Mouse (Mus musculus) heart, embryonic 13.5 days (tissue): ENCODE measurements around the gene Oxtr. TPM values are rescaled to one million over a fixed set of nuclear protein-coding genes. Genes with fewer than 3 reads are reported as not detected.
A peak's percentile ranks its signal among the peaks of the same experiment; 100 is the strongest.

ENCODE experiments used
- ATAC-seq: fragments of 200-750 bp; cut with Nextera tagmentation; 2 replicates; pipeline ENCODE4 v1.8.0; 2017; ENCODE audit warnings: moderate TSS enrichment; ENCODE audit not compliant: insufficient number of reproducible peaks, low FRiP score, low TSS enrichment; ENCODE audit errors: extremely low read depth
- H3K27ac ChIP-seq: fragments of 300-500 bp; sonication (generic); replicated peaks from 2 replicates; pipeline ENCODE4 v1.5.1; 2015; ENCODE audit warnings: moderate library complexity, mild to moderate bottlenecking, inconsistent platforms
- H3K27me3 ChIP-seq: fragments of 300-500 bp; sonication (generic); replicated peaks from 2 replicates; pipeline ENCODE4 v1.6.1; 2015; ENCODE audit warnings: mild to moderate bottlenecking, inconsistent platforms
- H3K36me3 ChIP-seq: fragments of 300-500 bp; sonication (generic); 2 replicates; pipeline ENCODE4 v1.6.1; 2015; ENCODE audit warnings: mild to moderate bottlenecking, inconsistent platforms
- H3K4me1 ChIP-seq: fragments of 300-500 bp; sonication (generic); 2 replicates; pipeline ENCODE4 v1.6.1; 2015; ENCODE audit warnings: inconsistent platforms
- H3K4me2 ChIP-seq: fragments of 300-500 bp; sonication (generic); 2 replicates; pipeline ENCODE4 v1.6.1; 2015; ENCODE audit warnings: inconsistent platforms, mild to moderate bottlenecking, moderate library complexity
- H3K4me3 ChIP-seq: fragments of 300-500 bp; sonication (generic); 2 replicates; pipeline ENCODE4 v1.5.1; 2015; ENCODE audit warnings: moderate library complexity, mild to moderate bottlenecking, inconsistent platforms
- H3K9ac ChIP-seq: fragments of 300-500 bp; sonication (generic); 2 replicates; pipeline ENCODE4 v1.6.1; 2015; ENCODE audit warnings: inconsistent platforms, mild to moderate bottlenecking, moderate library complexity
- H3K9me3 ChIP-seq: fragments of 300-500 bp; sonication (generic); 2 replicates; pipeline ENCODE4 v1.6.1; 2016; ENCODE audit warnings: inconsistent platforms
- WGBS: fragments of 180-500 bp; shearing (Covaris S2); methylation state at CpG from one replicate; pipeline ENCODE4 v1.1.7; 2015; ENCODE audit warnings: mixed read lengths; 5-methylcytosine and 5-hydroxymethylcytosine counted together
- polyA plus RNA-seq: library from polyadenylated mRNA; unstranded; fragments of >200 nt; fragmentation: Nextera tagmentation; extraction: Ambion mirVana; gene quantifications from 2 replicates; pipeline ENCODE4 v1.2.1, GENCODE M21; 2015

Gene Oxtr
- polyA plus RNA-seq, 1 experiment from 2014 or later: 0.12 TPM

DNA sequence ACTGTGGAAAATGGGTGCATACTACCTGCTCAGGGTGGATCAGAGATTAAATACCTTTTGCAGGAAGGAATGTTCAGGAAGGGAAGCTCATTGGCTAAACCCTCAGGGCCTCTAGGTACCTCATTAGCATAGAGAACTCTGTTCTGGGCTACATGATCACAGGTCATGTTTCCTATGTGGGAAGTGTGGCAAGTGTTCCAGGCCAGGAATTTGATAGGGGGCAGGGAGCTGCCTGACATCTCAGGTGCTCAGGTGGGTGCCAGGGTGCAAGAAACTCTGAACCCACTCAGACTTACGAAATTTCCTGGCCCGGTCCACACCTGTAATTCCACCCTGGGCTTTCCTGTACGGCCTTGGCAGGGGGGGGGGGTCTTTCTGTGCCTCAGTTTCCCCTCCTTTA is 9.0 kb upstream of the Oxtr start:
- Histone ChIP-seq H3K27me3 (peaks cover 44% of the 10 kb centered on the region), H3K4me2 (no peak overlapping the region), H3K27ac (no peak overlapping the region), H3K4me3 (no peak overlapping the region), H3K9me3 (no peaks in the 10 kb centered on the region), H3K36me3 (no peaks in the 10 kb centered on the region), H3K4me1 (peaks cover 6% of the 10 kb centered on the region; the same call in 1 of the 2 replicates), H3K9ac (no peak overlapping the region)
- 85% methylated on average over 3 of the region's 3 CpGs for WGBS
- no peak for ATAC-seq

DNA sequence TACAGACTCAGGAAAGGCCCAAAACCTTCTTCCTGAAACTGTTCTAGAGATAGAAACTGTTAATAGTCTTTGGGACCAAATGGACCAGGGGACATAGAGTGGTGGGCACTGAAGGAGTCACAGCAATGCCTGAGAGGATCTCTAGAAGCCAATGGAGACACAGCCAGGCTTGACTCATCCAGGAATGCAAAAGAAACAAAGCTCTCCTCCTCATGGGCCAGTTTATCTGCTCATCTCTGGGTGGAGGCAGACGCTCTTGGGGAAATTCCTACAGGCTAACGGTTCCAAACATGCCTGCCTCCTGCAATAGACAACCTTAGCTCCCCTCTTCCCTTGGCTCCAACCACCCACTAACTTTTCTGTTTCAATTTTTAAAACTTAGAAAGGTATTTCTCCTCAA is 7.7 kb upstream of the Oxtr start:
- H3K4me3 ChIP-seq: no peak overlapping the region
- ATAC-seq: no peak
- H3K27ac ChIP-seq: no peak overlapping the region
- 24% methylated on average over 2 of the region's 2 CpGs for WGBS
- H3K36me3 ChIP-seq: no peaks in the 10 kb centered on the region
- no peak overlapping the region for H3K9ac ChIP-seq
- H3K9me3 ChIP-seq: no peaks in the 10 kb centered on the region
- peaks cover 6% of the 10 kb centered on the region; the same call in 1 of the 2 replicates for H3K4me1 ChIP-seq
- H3K27me3 ChIP-seq: peaks cover 42% of the 10 kb centered on the region
- H3K4me2 ChIP-seq: no peak overlapping the region

DNA sequence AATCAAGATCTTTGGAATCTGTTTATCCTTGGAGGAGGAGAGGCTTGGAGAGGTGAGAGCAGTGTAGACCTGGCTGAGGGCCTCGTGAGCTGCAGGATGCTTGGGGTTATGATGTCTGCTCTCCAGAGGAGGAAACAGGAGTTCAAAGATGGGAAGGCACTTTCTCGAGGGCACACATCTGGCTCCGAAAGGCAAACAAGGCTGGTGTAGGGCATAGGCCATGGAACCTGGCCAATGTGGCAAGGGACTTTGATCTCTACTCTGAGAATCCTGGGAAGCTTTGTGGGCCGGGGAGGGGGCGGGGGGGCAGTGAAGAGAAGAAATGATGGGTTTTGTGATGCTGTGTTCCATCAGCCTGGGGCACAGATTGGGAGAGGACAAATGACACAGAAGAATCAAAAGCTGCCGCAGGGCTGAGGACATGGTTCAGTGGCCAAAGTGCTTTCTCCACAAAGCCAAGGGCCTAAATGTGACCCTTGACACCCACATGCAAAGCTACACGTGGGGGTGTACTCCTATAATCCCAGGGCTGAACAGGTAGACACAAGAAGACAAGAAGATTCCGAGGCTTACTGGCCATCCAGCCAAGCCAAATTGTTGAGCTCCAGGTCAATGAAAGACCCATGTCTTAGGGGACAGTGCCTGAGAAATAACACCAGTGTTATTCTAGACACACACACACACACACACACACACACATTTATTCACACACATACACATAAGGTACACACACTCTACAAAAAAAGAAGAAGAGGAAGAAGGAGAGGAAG is 6.7 kb upstream of the Oxtr start:
- Histone ChIP-seq H3K4me2 (no peak overlapping the region), H3K4me1 (peaks cover 6% of the 10 kb centered on the region; the same call in 1 of the 2 replicates), H3K9me3 (no peaks in the 10 kb centered on the region), H3K4me3 (no peak overlapping the region), H3K27ac (no peak overlapping the region), H3K27me3 (peaks cover 42% of the 10 kb centered on the region), H3K36me3 (no peaks in the 10 kb centered on the region), H3K9ac (no peak overlapping the region)
- WGBS: 76% methylated on average over 8 of the region's 8 CpGs
- ATAC-seq: no peak

DNA sequence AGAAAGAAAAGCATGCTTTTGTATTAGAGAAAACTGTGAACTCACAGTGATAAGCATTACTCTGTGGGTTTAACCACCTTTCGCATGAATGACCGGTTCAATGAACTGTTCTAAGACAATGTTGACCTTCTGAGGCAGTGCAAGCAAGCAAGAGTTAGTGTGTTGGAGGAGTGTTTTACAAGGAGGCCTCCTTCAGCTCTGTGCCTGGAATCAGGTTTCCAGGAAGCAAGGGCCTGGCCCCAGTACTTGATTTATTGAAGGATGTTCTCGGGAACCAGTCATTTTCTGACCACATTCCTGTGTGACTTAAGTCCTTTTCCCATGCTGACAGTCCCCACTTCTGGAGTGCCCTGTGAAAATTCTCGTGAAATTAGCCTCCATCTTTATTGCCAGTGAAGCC is 5.5 kb upstream of the Oxtr start:
- no peak overlapping the region for H3K4me2 ChIP-seq

DNA sequence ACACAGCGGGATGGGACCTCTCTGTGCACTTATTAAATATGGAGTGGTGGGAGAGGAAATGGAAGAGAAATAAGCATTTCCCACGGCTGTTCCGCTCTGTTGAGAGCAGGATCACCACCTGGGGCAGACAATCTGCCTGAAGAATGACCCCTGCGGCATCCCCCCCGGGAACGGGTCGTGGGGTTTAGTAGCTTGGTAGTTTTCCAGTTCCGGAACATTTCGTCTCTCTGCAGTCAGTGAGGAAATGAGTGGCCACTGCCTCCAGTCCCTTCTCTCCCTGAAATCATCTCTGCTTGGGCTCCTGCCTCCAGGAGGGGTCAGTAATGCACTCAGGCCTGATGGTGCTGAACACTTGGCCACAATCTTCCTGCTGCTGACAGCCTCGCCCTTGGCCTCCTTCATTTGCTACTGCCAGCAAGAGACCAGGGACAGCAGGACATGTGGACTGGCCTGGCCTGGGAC is 4.9 kb upstream of the Oxtr start:
- Histone ChIP-seq H3K9me3 (no peaks in the 10 kb centered on the region), H3K4me3 (no peak overlapping the region), H3K4me2 (no peak overlapping the region), H3K9ac (no peak overlapping the region), H3K27me3 (peaks cover 48% of the 10 kb centered on the region), H3K27ac (no peak overlapping the region), H3K4me1 (peaks cover 17% of the 10 kb centered on the region), H3K36me3 (no peaks in the 10 kb centered on the region)
- ATAC-seq: no peak
- 60% methylated on average over 10 of the region's 10 CpGs for WGBS

More for the DNA sequence above, 5.5 kb upstream of the Oxtr start:
- 60% methylated on average over 4 of the region's 4 CpGs for WGBS
- ATAC-seq: no peak
- Histone ChIP-seq H3K9me3 (no peaks in the 10 kb centered on the region), H3K27ac (no peak overlapping the region), H3K4me3 (no peak overlapping the region), H3K4me1 (peaks cover 11% of the 10 kb centered on the region; the same call in 1 of the 2 replicates), H3K27me3 (peaks cover 46% of the 10 kb centered on the region), H3K9ac (no peak overlapping the region), H3K36me3 (no peaks in the 10 kb centered on the region)

GRCm38 (mm10) chr6:112493371-112493770 is 3.6 kb upstream of the Oxtr start:
- Histone ChIP-seq H3K9me3 (no peaks in the 10 kb centered on the region), H3K4me2 (no peak overlapping the region), H3K4me1 (peaks cover 27% of the 10 kb centered on the region), H3K9ac (no peak overlapping the region), H3K36me3 (no peaks in the 10 kb centered on the region), H3K27me3 (peaks cover 59% of the 10 kb centered on the region), H3K27ac (no peak overlapping the region), H3K4me3 (no peak overlapping the region)
- 76% methylated on average over 9 of the region's 9 CpGs for WGBS
- ATAC-seq: no peak

DNA sequence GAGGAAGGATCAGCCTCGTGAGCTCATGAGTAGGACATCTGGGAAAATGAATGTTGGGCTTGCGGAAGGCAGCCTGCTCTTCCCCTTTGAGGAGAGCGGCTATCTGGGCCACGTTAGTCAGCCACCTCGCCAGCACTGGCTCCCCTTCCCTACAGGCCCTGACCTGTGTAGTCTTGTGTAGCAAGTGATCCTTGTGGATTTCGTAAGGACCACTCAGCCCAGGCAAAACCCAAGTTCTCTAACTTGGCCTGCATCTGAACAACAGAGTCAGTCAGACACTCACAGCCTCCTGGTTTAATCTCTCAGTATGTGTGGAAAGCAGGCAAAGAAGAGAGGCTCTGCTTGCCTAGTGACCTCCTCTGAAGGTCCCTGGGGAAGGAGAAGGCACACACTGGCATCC is 2.9 kb upstream of the Oxtr start:
- no peaks in the 10 kb centered on the region for H3K36me3 ChIP-seq
- H3K27ac ChIP-seq: no peak overlapping the region
- H3K4me2 ChIP-seq: no peak overlapping the region
- no peak for ATAC-seq
- peaks cover 27% of the 10 kb centered on the region for H3K4me1 ChIP-seq
- no peak overlapping the region for H3K9ac ChIP-seq
- H3K27me3 ChIP-seq: peaks cover 62% of the 10 kb centered on the region
- WGBS: 84% methylated on average over 6 of the region's 6 CpGs
- H3K4me3 ChIP-seq: no peak overlapping the region
- H3K9me3 ChIP-seq: no peaks in the 10 kb centered on the region

DNA sequence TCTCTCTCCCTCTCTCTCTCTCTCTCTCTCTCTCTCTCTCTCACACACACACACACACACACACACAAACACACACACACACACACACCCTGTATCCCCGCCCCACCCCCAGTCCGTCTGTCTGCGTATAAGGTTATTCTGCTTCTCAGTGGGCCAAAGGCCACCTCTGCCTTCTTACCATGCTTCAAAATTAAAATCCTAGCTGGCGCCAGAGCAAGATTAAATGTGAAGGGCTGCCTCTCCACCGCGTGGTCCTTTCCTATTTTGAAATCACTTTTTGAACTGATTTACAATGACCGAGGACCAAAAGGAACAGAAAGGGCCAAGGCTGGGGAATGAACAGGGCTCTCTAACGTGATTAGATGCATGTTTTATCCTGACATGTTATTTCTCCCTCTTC is 1.8 kb upstream of the Oxtr start:
- no peaks in the 10 kb centered on the region for H3K9me3 ChIP-seq
- no peak for ATAC-seq
- H3K27ac ChIP-seq: no peak overlapping the region
- H3K4me3 ChIP-seq: no peak overlapping the region
- H3K4me2 ChIP-seq: no peak overlapping the region
- peaks cover 67% of the 10 kb centered on the region for H3K27me3 ChIP-seq
- H3K4me1 ChIP-seq: peaks cover 27% of the 10 kb centered on the region
- WGBS: 77% methylated on average over 8 of the region's 8 CpGs
- H3K36me3 ChIP-seq: no peaks in the 10 kb centered on the region
- no peak overlapping the region for H3K9ac ChIP-seq

- Histone ChIP-seq H3K9ac (peak overlapping the region; percentile 70), H3K36me3 (no peaks in the 10 kb centered on the region), H3K4me1 (peaks cover 27% of the 10 kb centered on the region), H3K27me3 (peaks cover 71% of the 10 kb centered on the region), H3K4me2 (peak overlapping the region; percentile 73), H3K27ac (no peak overlapping the region), H3K9me3 (no peaks in the 10 kb centered on the region), H3K4me3 (peak overlapping the region; percentile 46)
- WGBS: 2% methylated on average over 35 of the region's 35 CpGs
- peak; percentile 38; the same call in 1 of the 2 replicates for ATAC-seq
These were observed 991 bp upstream of the Oxtr start for GRCm38 (mm10) chr6:112490625-112491242.

GRCm38 (mm10) chr6:112489181-112489909 is 398 bp downstream of the Oxtr start:
- peaks cover 84% of the 10 kb centered on the region for H3K27me3 ChIP-seq
- peak overlapping the region; percentile 59 for H3K9ac ChIP-seq
- H3K27ac ChIP-seq: no peak overlapping the region
- no peak for ATAC-seq
- 5% methylated on average over 71 of the region's 72 CpGs for WGBS
- H3K4me1 ChIP-seq: peaks cover 22% of the 10 kb centered on the region
- H3K36me3 ChIP-seq: no peaks in the 10 kb centered on the region
- H3K4me2 ChIP-seq: peak overlapping the region; percentile 73
- H3K9me3 ChIP-seq: no peaks in the 10 kb centered on the region
- H3K4me3 ChIP-seq: peak overlapping the region; percentile 46

DNA sequence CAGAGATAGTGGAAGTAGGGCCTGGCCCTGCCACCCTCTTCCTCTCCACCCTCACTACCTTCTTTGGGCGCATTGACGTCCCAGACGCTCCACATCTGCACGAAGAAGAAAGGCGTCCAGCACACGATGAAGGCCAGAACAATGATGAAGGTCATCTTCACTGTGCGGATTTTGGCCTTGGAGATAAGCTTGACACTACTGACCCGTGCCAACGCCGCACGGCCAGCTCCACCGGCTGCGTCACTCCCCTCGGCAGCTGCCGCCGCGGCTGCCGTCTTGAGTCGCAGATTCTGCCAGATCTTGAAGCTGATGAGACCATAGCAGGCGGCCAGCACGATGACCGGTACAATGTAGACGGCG is 942 bp downstream of the Oxtr start:
- Histone ChIP-seq H3K4me2 (peak overlapping the region; percentile 73), H3K4me1 (peaks cover 22% of the 10 kb centered on the region), H3K27me3 (peaks cover 88% of the 10 kb centered on the region), H3K27ac (no peak overlapping the region), H3K9me3 (no peaks in the 10 kb centered on the region), H3K4me3 (peak overlapping the region; percentile 46), H3K9ac (peak overlapping the region; percentile 59; the same call in 1 of the 2 replicates), H3K36me3 (no peaks in the 10 kb centered on the region)
- WGBS: 25% methylated on average over 24 of the region's 24 CpGs
- no peak for ATAC-seq
